In genomic region chr8:10438772-10439171, GRCm38 (mm10) we compare ENCODE assay signal across 8 mouse cellular contexts.
DNase-seq lines count a peak whose midpoint lies in the region; ATAC-seq lines count a peak whose summit lies in the region.

No protein-coding gene starts in this region.

- no peak overlapping the region for H3K27ac ChIP-seq in limb, embryonic 10.5 days

- WGBS in limb, embryonic 10.5 days: 21% methylated on average over 11 of the region's 11 CpGs

- H3K4me1 ChIP-seq in limb, embryonic 10.5 days: peaks cover 22% of the 10 kb centered on the region

- no peaks in the 10 kb centered on the region for H3K36me3 ChIP-seq in limb, embryonic 10.5 days

- no peak overlapping the region for H3K4me3 ChIP-seq in limb, embryonic 10.5 days

- peak; percentile 74 for ATAC-seq in monocyte, adult 5-6 weeks (replicated peaks; ENCODE audit: insufficient number of reproducible peaks, low FRiP score, low TSS enrichment, poor library complexity, severe bottlenecking)

- no peaks in the 10 kb centered on the region for H3K9me3 ChIP-seq in limb, embryonic 10.5 days (replicated peaks)

- H3K27me3 ChIP-seq in limb, embryonic 10.5 days (ENCODE audit: low read depth, poor library complexity, severe bottlenecking): no peaks in the 10 kb centered on the region; the same call in 1 of the 2 replicates

- peak; percentile 77 for DNase-seq in layer of hippocampus, adult 11-12 months (ENCODE audit: low spot score)
- no peak for DNase-seq in layer of hippocampus, adult 9-10 months (ENCODE audit: low spot score)
- peak; percentile 75 to 78 for DNase-seq in cerebellum, postnatal 4 days (ENCODE audit: low spot score in 2 of 2)
- peak; percentile 15 to 30 for DNase-seq in gastrocnemius, adult 8-10 months (ENCODE audit: low spot score in 2 of 2)
- DNase-seq in kidney, adult 11 months: peak; percentile 70
- peak; percentile 85 for DNase-seq in limb, embryonic 10.5 days (ENCODE audit: low spot score)
- DNase-seq in spleen, postnatal 10 days (ENCODE audit: low spot score in 2 of 2): peak; percentile 31 to 55
